Mouse (Mus musculus) regulatory T cell (primary cell): ENCODE data around the gene Car3.
"Not testable (repeated sequence)": the region's sequence is repeated elsewhere in the genome, so short reads cannot be mapped to it uniquely, and the experiment has no call there.

Experiments used
- in situ Hi-C: fragments of 300-600 bp; cut with MboI, MseI; formaldehyde crosslinking; loops from one replicate; pipeline ENCODE4 v1.15.1; 2025; ENCODE audit warnings: high pct_unique_total_duplicates

The Car3 gene

DNA sequence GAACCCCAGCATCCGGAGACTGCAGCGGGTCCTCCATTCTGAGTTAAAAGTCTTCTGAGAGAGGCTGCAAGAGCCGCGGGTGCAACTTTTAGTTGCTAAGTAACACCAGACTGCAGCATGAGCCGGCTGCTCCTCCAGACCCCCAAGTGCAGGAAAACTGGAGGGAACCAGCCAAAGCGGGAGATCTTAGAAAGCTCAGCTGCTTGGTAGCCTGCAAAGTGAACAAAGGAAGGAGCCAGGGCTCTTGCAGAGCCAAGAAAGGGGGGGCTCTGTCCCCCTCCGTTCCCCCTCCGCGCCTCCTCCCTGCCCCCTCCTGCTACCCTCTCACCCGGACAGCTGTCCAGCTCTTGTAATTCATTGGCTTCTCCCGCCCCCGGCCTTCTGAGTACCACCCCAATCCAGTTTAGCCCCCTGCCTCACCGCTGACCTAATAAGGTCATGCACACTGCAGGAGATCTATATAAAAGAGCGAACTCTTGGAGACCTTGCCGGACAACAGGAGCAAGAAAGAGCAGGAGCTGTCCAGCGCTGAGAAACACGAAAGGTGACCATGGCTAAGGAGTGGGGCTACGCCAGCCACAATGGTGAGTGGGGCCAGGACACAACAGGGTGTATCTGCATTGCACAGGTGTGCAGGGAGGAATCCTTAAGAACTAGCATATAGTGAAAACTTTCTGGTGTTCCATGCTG lies at the start of gene Car3:
Gene Car3, plus strand, starts transcription at position 491 of the 690 bp plus-strand sequence.
- in situ Hi-C loops, result loop anchor here (5.0 kb wide), 1 partner anchor 329 kb away; no protein-coding TSS in a partner anchor

DNA sequence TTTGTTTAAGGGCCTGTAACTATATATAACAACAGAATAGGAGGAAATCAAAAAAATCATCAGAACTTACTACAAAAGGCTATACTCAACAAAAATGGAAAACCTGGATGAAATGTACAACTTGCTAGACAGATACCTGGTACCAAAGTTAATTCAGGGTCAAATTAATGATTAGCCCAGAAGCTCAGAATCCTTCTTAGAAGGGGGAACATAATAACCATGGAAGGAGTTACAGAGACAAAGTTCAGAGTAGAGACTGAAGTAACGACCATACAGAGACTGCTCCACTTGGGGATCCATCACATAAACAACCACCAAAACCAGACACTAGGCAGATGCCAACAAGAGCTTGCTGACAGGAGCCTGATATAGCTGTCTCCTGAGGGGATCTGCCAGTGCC lies 47.9 kb upstream of the Car3 start:
- in situ Hi-C loops, result not testable (repeated sequence)

DNA sequence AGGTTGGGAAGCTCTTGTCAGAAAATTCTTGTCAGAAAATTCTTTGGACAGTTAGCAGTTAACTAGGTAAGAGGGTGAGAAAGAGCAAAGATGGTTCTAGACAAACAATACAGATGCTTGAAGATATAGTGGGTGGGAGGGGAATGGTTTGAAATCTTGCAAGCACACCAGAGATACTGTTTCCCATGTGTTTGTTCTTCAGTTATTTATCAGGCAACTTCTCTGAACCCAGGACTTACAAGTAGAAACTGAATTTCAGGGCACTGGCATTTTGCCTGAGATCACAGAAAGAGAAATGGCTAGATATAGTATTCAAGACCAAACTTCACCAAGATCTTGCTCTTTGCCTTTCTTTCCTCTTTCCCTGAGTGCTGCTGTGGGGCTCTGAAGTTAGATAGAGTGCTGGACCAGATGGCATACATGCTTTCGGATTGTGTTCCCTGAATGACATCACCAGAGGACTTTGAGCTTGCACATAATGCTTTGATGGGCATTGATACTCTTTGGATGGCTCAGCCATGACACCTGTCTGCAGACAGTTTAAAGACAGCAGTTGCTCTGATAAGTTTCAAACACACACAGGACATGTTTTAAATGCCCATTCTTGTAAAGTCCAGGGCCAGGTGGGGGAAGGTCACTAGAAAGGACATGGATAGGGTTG lies 43.3 kb upstream of the Car3 start:
- in situ Hi-C loops, result no loop called here

DNA sequence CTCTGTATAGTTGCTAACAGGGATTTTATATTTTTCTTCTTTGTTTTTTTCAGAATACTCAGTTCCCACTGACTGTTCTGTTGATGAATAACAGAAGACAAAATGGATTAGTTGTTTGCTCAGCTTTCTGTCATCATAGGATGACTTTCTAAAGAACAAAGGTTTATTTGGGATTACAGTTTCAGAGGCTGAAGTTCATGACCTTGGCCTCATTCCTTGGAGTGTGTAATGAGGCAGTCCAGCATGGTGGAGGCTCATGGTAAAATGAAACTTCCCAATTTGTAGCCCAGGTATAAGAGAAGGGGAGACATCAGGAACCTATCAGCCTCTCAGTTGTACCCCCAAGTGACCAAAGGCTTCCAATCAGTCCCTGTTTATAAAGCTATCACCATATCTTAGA lies 34.4 kb upstream of the Car3 start:
- in situ Hi-C loops, result no loop called here

DNA sequence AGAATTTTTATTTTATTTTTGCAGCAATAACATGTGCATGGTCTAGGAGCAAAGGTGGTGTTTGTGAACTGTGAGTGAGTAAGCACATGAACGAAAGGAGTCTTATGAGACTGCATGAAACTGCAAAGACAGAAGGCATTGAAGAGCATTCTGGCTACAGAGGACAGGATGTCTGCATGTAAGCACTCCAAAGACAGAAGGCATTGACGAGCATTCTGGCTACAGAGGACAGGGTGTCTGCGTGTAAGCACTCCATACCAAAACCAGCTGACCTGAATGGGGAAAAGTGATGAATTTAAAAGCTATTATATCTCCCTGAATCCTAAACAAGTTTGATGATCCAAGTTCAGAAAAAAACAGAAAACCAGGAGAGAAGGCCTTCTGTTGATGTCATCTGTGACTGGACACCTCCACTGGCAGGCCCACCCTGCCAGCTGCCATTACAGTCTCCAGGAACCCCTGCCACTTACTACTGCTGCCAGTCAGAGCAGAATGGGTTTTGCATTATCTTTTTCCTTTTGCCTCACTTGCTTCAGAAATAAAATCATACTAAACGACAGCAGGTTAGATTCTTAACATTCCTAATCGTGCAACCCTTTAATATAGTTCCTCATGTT lies 32.0 kb upstream of the Car3 start:
- in situ Hi-C loops, result no loop called here

DNA sequence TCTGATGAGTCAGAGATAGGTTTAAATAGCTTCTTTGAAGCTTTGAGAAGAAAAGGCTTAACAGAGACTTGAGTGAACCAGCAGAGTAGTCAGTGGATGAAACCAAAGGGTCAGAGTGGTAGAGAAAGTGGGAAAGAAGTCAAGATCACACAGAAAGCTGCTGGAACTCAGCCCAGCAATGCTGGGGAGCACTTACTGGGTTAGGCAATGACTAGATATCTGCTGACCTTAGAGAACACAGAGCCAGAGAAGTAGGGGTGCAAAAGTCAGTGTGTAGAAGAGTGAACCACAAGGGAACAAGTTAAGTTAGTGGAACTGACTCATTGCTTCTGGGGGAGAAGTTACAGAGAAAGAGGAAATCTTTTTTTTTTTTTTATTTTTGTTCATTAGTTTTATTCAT lies 30.5 kb upstream of the Car3 start:
- in situ Hi-C loops, result no loop called here

DNA sequence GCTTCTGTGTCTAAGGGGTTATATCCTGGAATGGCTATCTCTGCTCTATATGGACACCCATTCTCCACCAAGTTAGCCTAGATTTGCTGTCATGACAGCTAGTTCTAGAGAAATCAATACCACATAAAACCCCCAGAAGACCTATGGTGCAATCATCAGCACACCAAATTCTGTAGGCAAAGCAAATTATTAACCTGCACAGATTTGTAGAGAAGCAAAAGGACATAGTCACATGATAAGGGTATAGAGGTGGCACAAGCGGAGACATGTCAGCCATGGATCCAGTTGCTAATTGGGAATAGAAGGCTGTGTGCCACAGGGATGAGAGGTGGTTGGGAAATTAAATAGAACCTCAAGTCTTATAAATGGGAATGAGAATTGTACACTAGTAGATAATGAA lies 24.4 kb upstream of the Car3 start:
- in situ Hi-C loops, result no loop called here

DNA sequence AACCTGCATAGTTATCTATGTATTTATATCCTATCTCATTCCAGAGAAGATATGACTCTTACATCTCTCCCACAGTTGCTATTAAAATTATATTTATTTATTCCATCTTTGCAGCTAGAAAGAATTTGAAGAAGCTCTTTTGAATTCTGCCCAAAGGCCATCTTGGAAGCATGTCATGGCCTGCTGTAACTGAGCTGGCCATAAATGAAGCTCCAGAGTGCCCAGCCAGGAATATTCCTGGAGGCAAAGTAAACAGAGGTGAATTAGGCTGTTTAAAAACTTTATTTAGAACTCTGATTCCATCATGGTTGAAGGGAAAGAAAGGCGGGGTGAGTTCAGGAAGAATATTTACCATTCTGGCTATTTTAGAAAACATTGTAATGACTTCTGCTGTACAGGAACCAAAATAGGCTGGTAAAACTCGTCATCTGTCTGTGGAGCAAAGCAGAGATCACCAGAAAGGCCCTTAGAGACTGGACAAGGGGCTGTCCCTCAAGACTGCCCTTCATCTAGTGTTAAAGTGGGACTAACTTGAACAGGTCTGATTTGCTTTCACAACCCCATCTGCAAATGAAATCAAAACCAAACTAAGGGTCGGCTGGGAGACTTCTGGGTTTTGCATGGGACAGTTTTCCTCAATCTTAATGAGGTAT lies 23.7 kb upstream of the Car3 start:
- in situ Hi-C loops, result loop anchor here (5.0 kb wide), 1 partner anchor 32 kb away; the partner anchor contains the start of gene Car1

DNA sequence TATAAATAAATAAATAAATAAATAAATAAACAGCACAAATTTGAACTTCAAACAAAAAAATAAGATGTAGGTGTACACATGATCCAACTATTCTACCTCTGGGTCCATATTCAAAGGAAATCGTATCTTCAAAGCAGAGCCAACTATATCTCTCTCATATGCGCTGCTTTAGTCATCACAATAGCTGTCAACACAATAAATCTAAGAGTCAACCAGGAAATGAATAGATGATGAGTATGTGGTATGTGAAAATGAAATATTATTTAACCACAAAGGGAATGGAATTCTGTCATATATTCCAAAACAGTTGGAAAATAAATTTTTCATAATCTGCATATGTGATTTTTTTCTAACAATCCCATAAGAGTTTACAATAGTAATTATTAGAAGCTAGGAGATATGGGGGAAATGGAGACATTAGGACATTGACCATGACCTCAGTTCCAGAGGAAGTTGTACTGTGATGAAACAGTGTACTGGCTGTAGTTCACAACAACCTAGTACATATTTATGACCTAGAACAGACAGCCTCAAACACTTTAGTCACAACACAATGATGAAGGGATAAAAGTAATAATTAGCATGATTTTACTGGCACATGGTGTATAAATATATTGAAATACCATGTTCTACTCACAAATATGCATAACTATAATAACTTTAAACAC lies 14.6 kb upstream of the Car3 start:
- in situ Hi-C loops, result no loop called here

DNA sequence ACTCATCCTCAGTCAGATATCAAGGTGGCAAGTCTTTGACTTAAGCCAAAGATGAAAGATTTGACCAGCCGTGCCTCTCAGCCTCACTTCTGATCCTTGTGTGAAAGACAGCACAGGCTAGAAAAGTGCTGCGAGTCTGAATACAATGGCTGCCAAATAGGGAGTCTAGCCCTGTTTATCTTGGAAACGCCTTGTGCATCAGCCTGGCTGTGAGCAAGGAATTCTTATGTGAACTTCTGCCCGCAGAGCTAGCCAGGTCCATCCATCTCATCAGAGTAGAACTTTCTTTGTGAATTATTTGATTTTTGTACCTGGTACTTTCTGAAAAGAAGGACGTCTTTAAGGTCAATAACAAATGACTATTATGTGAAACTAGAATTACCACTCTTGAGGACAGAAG lies 9.3 kb upstream of the Car3 start:
- in situ Hi-C loops, result no loop called here

DNA sequence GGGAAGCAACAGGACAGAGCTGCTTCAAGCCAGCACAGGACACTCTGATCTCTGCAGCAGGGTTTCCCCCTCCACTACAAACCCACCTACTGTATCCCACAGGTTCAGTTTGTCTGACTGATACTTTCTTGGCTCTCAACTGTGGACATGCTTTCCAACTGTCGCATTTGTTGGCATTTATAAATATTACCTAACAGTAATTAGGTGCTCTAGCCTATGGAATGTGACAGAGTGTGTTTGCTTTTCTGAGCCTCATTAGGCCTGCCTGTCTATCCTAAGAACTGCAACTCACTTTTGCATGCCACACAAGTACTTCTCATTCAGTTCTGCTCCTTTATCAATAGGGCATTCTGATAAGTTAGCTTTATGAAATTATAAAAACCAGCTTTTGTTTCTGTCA lies 8.9 kb upstream of the Car3 start:
- in situ Hi-C loops, result no loop called here

DNA sequence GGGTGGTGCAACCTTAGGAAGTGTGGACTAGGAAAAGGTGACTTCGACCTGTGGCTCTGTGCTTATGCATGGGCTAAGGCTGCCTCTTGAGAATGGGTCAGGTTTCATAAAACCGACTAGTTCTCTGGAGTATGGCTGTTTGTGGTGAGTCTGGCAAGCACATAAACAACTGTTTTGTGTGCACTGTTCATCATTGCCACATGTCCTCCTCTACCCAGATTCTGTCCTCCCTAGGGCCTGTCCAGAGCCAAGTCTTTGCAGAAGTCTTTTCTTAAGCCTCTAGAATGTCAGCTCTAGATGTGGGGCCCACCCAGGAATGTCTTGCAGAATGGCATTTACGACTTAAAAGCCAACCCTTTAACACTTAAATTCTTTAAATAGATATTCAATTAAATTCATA lies 5.4 kb upstream of the Car3 start:
- in situ Hi-C loops, result no loop called here

DNA sequence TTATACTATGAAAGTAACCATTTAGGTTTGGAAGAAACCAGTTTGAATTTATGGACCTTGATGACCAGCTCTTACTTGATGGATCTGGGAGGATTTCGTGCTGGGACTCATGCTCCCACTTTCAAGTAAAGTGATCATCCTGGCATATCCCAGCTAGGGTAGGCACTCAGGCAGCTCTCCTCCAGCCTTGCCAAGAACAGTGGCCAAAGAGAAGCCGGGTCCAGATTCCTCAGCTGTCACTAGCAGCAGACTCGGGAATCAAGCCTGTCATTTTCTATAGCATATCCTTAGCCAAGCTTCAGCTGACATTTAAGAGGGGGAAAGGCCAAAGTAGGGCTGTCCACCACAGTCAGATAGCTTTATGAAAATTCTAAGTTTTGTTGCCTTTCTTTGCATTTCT lies 3.0 kb upstream of the Car3 start:
- in situ Hi-C loops, result loop anchor here (5.0 kb wide), 1 partner anchor 332 kb away; no protein-coding TSS in a partner anchor

DNA sequence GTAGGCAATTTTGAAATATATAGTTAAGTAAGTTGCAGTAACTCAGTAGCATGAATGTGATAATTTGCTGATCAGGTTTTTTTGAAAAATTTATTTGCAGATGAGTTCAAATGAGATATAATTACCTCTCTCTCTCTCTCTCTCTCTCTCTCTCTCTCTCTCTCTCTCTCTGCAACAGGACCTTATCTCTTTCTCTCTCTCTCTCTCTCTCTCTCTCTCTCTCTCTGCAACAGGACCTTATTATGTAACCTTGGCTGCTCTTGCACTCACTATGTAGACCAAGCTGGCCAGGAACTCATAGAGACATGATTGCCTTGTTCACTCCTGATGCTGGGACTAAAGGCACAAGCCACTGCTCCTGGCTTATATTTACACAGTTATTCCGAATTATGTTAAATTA lies 2.1 kb upstream of the Car3 start:
- in situ Hi-C loops, result loop anchor here (5.0 kb wide), 1 partner anchor 331 kb away; no protein-coding TSS in a partner anchor

DNA sequence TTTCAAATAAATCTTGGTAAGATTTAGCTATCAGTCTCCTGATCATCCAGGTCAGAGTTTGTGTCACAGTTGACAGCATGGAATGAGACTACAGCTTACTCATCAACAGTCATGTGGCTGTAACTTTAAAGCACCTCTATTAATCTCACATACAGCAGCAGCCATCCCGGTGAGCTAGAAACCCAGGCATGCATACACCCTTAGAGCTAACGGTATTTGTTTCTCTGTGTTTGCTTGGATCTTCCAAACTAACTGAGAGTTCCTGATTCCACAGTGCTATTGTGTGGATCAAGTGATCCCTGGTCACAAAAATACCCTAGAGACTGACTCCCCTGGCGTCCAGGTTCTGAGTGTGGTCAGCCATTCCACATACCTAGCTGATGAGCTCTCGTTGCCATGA lies 1.5 kb upstream of the Car3 start:
- in situ Hi-C loops, result loop anchor here (5.0 kb wide), 1 partner anchor 331 kb away; no protein-coding TSS in a partner anchor

DNA sequence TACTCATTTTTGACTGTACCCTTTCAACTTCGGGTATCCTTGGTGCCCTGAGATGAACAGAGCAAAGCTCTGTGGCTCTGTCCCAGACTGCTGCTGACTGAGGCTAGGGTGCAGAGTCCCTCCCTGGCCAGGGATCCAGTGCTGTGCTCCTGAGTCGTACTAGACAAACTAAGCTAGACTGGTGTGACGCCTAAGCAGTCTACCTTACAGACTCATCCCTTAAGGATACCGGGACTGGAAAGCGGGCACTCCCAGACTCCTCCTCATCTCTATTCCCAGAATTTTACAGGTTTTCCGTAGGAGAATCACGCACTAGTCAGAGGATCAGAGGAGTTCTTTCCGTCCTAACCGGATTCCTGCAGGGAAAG lies 674 bp upstream of the Car3 start:
- in situ Hi-C loops, result loop anchor here (5.0 kb wide), 1 partner anchor 330 kb away; no protein-coding TSS in a partner anchor

DNA sequence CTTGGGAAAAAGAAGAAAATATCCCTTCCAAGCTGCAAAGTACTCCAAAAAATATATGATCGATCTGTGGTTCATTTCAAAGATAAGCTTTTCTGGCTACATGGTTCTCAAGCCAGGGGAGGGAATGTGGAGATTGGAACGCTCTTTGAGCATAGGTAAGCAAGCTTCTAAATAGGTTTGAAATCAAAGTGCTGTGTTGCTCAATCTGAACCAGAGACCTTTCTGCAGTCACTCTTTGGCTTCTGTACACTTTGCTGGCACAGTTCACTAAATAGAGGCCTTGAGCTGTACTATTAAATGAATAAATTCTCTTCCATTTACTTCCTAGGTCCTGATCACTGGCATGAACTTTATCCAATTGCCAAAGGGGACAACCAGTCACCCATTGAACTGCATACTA lies 610 bp downstream of the Car3 start:
- in situ Hi-C loops, result loop anchor here (5.0 kb wide), 1 partner anchor 328 kb away; no protein-coding TSS in a partner anchor

DNA sequence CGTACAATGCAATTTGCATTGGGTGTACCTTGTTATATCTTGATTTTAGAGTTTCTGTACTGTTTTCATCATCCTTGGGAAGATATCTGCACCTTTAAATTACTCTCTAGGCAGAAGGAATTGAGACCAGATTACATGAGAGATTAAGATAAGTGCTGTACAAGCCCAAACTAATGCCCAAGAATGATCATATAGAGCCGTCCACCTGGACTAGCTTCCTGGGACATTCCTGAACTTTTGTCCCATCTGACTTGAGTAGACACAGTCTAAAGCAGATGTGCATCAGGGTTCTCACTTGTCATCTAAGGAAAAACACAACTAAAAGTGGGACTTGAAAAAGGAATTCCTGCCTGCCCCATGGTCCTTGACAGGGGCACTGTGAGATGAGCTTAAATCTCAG lies 2.6 kb downstream of the Car3 start:
- in situ Hi-C loops, result no loop called here

DNA sequence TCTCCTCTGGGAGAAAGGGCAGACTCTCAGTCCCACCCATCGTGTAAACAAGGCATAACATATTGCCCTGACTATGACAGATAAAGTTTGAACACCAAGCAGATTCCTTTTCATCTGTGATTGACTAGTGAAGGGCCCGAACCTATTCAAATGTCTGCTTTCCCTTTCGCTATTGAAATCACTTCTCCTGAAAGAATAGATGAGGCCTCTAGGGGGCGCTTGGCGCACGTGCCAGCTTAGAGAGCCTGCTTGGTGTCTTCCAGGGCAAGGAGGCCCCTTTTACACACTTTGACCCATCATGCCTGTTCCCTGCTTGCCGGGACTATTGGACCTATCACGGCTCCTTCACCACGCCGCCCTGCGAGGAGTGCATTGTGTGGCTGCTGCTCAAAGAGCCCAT lies 6.5 kb downstream of the Car3 start:
- in situ Hi-C loops, result no loop called here

DNA sequence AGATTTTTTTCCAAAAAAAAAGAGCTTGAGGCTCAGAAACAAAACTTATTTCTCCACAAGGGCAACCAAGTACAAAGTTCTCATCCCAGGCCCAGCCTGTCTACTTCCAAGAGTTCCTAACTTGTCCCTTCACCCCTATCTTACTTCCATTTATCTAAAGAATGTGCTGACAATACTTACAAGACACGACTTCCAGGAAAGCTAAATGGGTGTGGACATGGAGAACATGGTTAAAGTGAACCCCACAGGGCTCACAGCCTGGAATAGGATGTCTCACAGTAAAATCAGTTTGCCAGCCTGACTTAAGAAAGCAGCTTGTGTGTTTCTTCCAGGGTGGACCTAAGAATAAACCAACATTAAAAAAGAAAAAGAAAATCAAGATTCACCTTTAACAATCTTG lies 7.2 kb downstream of the Car3 start:
- in situ Hi-C loops, result no loop called here

DNA sequence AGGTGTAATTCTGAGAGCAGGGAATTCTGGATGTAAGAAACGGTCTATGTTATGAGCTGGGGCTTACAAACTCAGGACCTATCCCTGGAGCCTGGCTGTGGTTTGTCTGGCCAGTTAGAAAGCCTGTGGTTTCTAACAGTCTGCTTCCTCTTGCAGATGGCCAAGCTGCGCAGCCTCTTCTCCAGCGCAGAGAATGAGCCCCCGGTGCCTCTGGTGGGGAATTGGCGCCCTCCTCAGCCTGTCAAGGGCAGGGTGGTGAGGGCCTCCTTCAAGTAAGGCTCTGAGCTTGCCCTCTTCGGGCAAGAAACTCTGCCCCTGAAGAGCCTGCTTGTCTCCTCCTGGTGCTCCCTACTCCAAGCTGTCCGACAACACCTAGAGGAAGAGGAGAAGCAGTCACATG lies 8.1 kb downstream of the Car3 start:
- in situ Hi-C loops, result no loop called here
